Mouse (Mus musculus): ENCODE results near the gene Ung. TPM values are rescaled to one million over a fixed set of nuclear protein-coding genes. Genes with fewer than 3 reads are reported as not detected.

Gene Ung
- total RNA-seq, 2 experiments from 2014 or later = 5.8 to 6.8 TPM

GRCm38 (mm10) chr5:114170345-114170744 is 40.2 kb downstream of the Ung start:
- DNase-seq = no peak

- no peak for DNase-seq
Measured at GRCm38 (mm10) chr5:114172936-114173335, 42.8 kb downstream of the Ung start.

- DNase-seq = no peak
Measured at GRCm38 (mm10) chr5:114173458-114173857, 43.3 kb downstream of the Ung start.

GRCm38 (mm10) chr5:114173877-114174581 is 43.8 kb downstream of the Ung start:
- DNase-seq = no peak

GRCm38 (mm10) chr5:114174639-114175038 is 44.5 kb downstream of the Ung start:
- DNase-seq = peak; percentile 67

GRCm38 (mm10) chr5:114175596-114176171 is 45.5 kb downstream of the Ung start:
- peak; percentile 94 for DNase-seq

- no peak for DNase-seq
Measured at GRCm38 (mm10) chr5:114176548-114177400, 46.6 kb downstream of the Ung start.

GRCm38 (mm10) chr5:114177966-114178719 is 48.0 kb downstream of the Ung start:
- DNase-seq = no peak

- DNase-seq = peak; percentile 48
Measured at GRCm38 (mm10) chr5:114179541-114179940, 49.4 kb downstream of the Ung start.

- no peak for DNase-seq
Measured at GRCm38 (mm10) chr5:114183493-114183892, 53.3 kb downstream of the Ung start.

- no peak for DNase-seq
Measured at GRCm38 (mm10) chr5:114187108-114187507, 56.9 kb downstream of the Ung start.

Other genes starting within 250 kb of the Ung start
- gene Coro1c, start 221.6 kb upstream of the Ung start, total RNA-seq (2021) = 10 to 100 TPM; 39.1 to 48.9 TPM
- 10 to 100 TPM; 11.1 to 11.2 TPM for gene Ssh1, start 136.5 kb upstream of the Ung start, total RNA-seq (2021)
- gene Dao, start 126.7 kb upstream of the Ung start, total RNA-seq (2021) = not detected
- 10 to 100 TPM in 1 of 2 experiments, 1 to 10 TPM in 1; 9.6 to 10.1 TPM for gene Usp30, start 64.9 kb upstream of the Ung start, total RNA-seq (2021)
- gene Svop, start 38.8 kb upstream of the Ung start, total RNA-seq (2021) = under 1 TPM; 0.21 to 0.27 TPM
- gene Alkbh2, start 2.2 kb upstream of the Ung start, total RNA-seq (2021) = 1 to 10 TPM; 1.6 to 2.4 TPM
- gene Acacb, start 16.1 kb downstream of the Ung start, total RNA-seq (2021) = 10 to 100 TPM; 66.3 to 71.7 TPM
- gene Foxn4, start 143.4 kb downstream of the Ung start, total RNA-seq (2021) = not detected
- gene Myo1h, start 158.8 kb downstream of the Ung start, total RNA-seq (2021) = under 1 TPM; 0.43 to 0.78 TPM

Measured in gastrocnemius, postnatal 10 days (tissue).